Mouse (Mus musculus) C2C12 (cell line): ENCODE data around the gene Tbc1d32.

Source experiments
- CTCF ChIP-seq: IDR thresholded peaks from one replicate; pipeline ENCODE4 v1.5.1; 2011; ENCODE audit not compliant: control insufficient read depth, insufficient read depth, insufficient read length
- USF1 ChIP-seq: IDR thresholded peaks from one replicate; pipeline ENCODE4 v1.6.1; 2011; ENCODE audit warnings: low read depth, mild to moderate bottlenecking, control low read depth, moderate library complexity

GRCm38 (mm10) chr10:56158207-56158606 lies 70.3 kb downstream of the Tbc1d32 start:
- TF ChIP-seq CTCF (no peak), USF1 (no peak)
